Mouse (Mus musculus): ENCODE results near the gene Limch1.

- TF ChIP-seq CTCF (IDR thresholded peaks at IDR 0.05; ENCODE audit: borderline replicate concordance, insufficient read depth, low read length) (no peak), POLR2A (IDR thresholded peaks at IDR 0.05; ENCODE audit: low read depth, low read length) (no peak)
Measured at GRCm38 (mm10) chr5:67106261-67106660, 360.6 kb downstream of the Limch1 start.
